Mouse (Mus musculus): Measurements from ENCODE around the gene Nrp1.

Gene Nrp1

DNA sequence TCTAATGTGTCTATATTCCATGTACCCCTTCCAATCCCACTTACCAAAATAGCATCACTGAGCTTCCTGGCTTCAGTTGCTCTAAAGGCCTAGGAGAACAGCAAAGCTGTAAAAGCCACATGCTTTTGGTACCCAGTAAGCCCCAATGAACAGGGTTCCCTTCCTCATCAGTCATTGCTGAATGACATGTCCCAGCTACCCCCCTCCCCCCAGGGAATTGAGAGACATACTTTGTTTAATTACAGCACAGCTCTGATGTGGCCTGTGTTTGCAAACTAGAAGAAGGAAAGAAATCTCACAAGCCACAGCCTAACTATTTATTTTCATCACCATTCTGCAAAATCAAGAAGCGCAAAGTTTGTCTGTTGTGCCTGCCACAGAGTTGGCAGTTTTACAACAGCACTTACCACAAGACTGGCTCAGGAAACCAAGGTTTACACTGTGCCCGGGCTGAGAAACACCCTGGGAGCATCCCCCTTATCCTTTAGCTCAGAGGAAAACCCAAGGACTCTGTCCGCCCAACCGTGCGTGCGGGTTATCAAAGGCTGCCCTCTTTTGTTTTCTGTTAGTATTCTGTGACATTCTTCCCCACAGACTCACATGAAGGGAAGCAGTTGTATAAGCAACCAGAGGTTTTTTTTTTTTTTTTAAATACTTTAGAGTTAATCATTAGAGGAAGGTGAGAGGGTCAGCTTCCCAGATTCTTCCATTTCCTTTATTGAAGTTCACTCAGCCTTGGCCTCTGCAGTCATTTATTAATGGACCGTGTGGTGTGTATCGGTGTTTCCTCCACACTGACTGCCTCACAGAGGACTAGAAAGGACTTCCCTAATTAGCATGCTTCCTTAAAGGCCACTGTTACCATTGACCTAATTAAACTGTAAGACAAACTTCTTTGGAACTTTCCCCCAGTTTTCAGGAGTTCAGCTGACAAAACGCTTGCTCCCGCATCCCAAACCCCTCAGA lies 129.8 kb downstream of the Nrp1 start:
- in situ Hi-C loops (cut with MboI; ENCODE audit: unreplicated experiment in 2 of 2), result loop anchor here in 1 of 2 experiments (25.0 kb wide), 1 partner anchor 1151 kb away; no protein-coding TSS in a partner anchor

DNA sequence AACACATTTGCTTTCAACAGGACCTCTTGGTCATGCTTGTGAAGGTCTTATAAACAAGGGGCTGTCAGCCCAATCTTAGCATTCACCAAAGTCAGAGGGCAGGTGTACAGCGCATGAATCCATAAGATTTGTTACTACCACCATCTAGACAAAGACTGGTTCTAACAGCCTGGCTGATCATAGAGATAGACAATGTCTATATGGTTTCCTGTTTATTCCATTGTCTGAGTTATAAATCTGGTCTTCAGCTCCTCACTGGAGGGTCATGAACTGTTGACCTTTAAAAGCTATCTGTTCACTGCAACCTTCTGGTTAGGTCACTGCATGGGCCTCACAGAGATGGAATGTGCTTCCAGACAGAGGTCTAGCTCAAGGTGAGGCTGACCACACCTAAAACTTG lies 130.9 kb downstream of the Nrp1 start:
- in situ Hi-C loops (cut with MboI; ENCODE audit: unreplicated experiment in 2 of 2), result loop anchor here in 1 of 2 experiments (25.0 kb wide), 1 partner anchor 1152 kb away; no protein-coding TSS in a partner anchor

DNA sequence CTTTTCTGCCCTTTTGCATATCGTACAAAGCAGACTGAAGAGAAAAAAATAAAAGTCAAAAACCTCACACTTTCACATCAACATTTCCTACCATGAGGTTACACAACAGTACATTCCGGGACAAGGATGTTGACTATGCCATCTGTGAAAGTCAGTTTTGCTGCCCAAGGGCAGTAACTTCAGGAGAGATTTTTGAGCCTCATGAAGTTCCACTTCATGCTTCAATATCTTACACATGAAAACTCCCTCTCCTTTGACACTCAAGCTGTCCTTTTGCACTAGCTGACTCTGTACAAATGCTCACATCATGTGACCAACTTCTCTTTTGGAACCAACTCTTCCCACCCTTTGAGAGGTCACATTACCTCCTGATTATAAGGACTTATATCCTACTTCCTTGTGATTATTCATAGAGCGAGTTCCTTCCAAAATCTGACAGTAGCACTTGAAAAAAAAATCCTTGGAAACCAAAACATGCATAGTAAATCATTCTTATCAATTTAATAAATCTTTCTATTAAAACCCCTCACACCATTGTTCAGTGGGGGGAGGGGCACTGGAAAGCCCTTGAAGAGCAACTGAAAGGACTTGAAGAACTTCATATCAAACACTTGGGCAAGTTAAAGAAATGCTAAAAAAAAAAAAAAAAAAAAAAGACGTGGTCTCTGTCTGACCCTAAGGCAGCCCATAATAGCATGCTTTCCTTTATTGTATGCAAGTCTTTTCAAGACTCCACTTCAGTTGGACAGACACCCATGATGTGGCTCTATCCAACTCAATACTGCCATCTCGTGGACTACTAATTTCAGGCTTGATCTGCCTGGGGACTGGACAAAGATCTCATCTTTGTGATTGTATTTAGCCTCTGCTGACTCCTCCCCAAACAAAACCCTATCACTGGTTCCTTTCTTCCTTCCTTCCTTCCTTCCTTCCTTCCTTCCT lies 133.0 kb downstream of the Nrp1 start:
- in situ Hi-C loops (cut with MboI; ENCODE audit: unreplicated experiment in 2 of 2), result loop anchor here (5.0 to 25.0 kb wide), 2 partner anchors 1154 to 1159 kb away; no protein-coding TSS in a partner anchor

DNA sequence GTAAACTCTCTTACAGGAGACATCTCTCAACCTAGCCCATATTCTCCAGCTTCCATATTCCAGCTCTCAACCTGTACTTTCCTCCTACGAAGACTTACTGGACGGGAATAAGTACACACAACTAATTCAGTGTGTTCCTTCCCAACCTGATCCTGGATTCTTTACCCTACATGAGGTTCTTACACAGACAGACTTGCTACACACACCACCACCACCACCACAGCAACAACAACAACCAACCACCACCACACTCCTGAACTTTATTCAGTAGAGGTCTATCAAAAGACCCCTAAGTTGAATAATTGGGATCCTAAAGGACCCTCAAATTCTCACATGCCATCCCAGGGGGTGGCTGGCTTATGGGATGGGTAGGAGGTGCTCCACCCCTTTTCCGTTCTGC lies 135.4 kb downstream of the Nrp1 start:
- in situ Hi-C loops (cut with MboI; ENCODE audit: unreplicated experiment in 2 of 2), result loop anchor here (5.0 to 25.0 kb wide), 2 partner anchors 1156 to 1162 kb away; no protein-coding TSS in a partner anchor

DNA sequence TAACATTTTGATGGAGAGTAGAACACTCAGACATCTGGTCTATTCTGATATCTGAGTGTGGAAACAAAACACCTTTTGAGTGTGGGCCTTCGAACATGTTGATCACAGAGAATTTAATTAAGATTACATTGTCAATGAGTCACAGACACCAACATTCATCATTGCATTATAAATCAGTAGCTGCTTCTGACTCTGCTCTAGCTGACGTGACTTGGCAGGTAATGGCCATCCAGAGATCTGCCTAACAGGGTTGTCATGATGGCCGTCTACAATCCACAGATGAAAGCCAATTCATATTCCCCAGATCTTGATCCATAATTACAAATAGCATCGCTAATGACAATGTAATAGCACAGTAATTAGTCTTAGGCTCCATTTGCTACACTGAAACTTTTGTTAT lies 140.4 kb downstream of the Nrp1 start:
- in situ Hi-C loops (cut with MboI; ENCODE audit: unreplicated experiment in 2 of 2), result loop anchor here in 1 of 2 experiments (25.0 kb wide), 1 partner anchor 1162 kb away; no protein-coding TSS in a partner anchor

DNA sequence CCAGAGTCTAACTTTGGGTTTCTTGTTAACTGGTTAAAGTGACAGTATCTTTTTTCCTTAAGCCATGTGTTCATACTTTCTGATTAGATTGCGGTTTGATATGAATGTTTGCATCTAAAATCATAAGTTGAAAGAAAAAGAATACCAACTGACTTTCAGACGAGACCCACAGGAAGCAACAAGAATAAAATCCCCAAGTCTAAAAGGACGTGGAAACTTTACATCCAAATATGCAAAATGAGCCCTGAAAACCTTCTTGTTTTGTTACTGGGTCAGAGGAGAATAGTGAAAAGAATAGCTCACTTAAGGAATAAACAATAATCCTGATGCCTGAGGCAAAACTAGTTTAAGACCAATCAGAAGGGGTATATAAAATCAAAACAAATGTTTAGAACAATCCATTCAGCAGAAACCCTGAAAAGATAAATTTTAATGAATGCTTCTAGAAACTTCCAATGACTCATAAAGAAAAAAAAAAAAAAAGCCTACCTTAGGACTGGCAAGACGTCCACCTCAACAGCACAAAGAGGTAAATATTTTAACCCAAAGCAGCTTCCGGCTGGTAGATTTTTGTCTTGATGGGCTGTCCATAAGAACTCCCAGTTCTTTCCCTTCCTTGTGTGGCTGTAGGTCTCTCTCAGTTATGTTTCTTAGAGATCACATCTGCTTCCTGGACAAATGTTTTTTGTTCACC lies 145.9 kb downstream of the Nrp1 start:
- in situ Hi-C loops (cut with MboI; ENCODE audit: unreplicated experiment in 2 of 2), result no loop called here

DNA sequence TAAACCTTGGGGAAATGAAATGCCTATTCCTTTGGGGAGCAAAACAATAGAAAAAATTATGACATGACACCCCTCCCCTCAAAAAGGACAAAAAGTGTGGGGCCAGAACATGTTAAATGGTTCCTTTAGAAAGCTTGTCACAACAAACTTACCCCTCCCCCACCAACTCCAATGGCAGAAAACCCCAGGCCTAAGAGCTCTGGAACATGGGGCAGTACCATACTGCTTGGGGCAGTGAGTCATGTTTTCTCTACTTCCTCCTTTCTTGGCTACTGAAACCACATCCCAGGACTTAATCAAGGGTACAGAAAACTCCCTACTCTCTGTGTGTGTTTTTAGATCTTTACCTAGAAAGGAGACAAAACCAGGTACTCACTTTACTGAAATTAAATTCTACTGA lies 147.5 kb downstream of the Nrp1 start:
- in situ Hi-C loops (cut with MboI; ENCODE audit: unreplicated experiment in 2 of 2), result no loop called here

DNA sequence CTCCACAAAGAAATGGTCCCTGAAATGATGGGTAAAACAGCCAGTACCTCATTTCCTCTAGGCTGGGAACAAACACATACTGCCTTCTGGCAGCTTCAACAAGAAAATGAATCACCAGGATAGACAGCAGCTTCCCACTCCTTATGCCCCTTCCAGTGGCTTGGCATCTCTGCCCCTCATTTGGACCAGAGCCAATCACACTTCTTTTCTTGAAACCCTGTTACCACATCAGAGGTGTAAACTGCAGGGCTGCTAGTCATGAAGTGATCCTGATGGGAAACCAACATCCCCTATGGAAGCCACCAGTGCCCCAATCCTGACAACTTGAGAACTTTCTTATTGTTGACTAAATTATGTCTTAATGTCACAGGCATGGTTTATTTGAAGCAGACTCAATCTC lies 150.3 kb downstream of the Nrp1 start:
- in situ Hi-C loops (cut with MboI; ENCODE audit: unreplicated experiment in 2 of 2), result no loop called here

DNA sequence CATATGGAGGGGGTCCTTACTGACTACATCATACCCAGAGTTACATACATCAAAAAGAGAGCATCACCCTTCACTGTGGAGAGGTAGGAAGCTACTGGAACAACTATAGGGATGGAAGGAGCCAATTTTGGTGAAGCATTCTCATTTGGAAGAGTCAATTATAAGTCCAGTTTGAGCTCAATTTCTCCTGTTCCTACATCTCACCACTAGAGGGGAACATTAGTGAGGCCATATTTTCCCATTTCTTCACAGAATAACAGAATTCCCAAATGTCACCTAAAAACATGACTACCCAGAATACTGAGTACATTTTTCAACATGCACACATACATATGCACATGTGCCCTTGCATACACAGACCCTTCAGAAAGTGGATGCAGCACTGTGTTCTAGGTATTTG lies 152.6 kb downstream of the Nrp1 start:
- in situ Hi-C loops (cut with MboI; ENCODE audit: unreplicated experiment in 2 of 2), result no loop called here

DNA sequence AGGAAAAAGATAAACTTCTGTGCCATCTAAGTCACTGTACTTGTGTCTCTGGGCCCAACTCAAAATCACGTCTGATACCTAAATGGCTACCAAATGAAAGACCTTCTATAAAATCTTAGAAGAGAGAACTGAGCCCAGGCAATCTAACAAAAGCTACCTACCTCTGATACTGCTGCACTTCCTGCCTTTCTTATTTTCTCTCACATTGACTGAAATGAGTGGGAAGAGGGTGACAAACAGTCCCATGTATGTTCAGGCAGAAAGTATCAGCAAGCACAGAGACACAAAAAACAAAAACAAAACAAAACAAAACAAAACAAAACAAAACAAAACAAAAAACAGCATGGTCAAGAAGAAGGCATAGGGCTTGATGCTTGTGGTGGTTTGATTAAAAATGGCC lies 153.3 kb downstream of the Nrp1 start:
- in situ Hi-C loops (cut with MboI; ENCODE audit: unreplicated experiment in 2 of 2), result no loop called here

DNA sequence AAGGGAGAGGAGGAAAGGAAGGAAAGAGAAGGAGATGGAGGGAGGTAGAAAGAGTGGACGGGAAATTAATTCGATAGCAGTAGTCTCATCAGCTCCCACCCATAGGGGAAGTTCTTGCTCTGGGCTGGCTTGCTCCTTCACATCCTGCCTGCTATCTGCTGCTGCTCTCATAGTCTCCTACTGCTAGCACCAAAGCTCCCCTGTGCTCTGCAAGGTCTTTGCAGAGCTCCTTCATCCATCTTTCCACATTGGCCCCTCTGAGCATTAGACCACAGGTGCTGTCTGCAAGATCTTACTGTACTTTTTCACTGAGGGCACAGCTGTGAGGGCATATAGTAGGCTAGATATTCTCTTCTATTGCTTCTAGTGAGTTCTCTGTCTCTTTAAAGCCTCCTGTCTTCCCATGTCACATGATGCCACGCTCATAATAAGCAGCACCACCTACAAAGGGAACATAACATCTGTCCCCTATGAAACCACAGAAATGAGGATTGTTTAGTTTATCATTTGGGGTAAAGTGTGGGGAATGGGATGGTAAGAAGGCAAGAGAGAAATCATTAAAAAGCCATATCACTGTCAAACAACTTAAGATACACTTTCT lies 158.5 kb downstream of the Nrp1 start:
- in situ Hi-C loops (cut with MboI; ENCODE audit: unreplicated experiment in 2 of 2), result loop anchor here in 1 of 2 experiments (5.0 kb wide), 1 partner anchor 195 kb away; no protein-coding TSS in a partner anchor

DNA sequence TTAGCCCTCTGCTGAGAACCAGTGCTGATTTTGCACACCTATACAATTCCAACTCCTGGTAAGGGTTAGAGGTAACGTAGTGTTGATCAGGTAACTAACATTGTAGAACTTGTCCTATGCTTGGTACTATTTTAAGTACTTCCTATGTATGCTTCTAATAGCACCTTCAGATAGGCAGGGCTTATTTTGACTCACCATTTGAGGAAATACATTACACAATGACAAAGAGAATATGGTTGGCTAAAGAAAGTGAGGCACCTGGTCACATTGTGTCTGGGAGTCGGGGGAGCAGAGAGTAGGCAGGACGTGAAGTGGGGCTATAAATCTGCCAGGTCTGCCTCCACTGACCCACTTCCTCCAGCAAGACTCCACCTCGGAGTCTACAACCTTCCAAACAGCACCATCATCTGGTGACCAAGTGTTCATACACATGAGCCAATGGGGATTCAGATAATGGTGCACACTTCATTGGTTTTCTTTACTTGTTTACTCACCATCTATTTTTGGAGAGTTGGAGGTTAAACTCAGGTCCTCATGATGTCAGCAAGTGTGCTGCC lies 159.2 kb downstream of the Nrp1 start:
- in situ Hi-C loops (cut with MboI; ENCODE audit: unreplicated experiment in 2 of 2), result loop anchor here in 1 of 2 experiments (5.0 kb wide), 1 partner anchor 195 kb away; no protein-coding TSS in a partner anchor

DNA sequence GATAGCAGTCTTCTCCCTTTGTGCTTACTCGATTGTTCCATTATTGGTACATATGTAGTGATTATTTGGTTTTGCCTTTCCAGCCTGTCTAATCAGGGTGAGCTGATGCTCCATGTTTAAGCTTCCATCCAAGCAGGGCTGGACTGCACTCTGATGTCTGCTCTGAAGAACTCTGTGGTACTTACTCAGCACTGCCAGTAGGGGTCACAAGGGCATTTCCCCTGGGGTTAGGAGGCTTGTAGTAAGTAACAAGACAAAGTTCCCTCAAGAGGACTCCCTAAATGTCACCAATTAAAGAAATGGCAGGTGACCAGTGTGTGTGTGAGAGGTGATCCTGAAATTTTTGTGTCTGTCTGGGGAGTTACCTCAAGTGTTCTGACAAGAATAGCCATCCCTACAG lies 161.0 kb downstream of the Nrp1 start:
- in situ Hi-C loops (cut with MboI; ENCODE audit: unreplicated experiment in 2 of 2), result loop anchor here in 1 of 2 experiments (5.0 kb wide), 1 partner anchor 193 kb away; no protein-coding TSS in a partner anchor

DNA sequence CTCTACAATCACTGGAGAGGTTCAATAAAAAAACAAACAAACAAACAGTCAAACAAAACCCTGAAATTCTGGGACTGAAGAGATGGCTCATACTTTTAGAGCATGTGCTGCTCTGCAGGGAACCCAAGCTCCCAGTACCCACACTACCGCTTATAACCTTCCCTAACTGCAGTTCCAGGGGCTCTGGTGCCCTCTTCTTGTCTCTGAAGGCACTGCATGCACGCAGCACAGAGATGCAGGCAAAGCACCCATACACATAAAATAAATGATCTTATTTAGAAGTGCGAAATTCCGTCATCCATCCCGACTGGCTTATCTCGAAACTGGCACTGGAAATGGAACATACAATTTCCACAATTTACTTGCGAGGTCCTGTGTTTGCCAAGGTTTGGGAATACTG lies 165.4 kb downstream of the Nrp1 start:
- in situ Hi-C loops (cut with MboI; ENCODE audit: unreplicated experiment in 2 of 2), result no loop called here

DNA sequence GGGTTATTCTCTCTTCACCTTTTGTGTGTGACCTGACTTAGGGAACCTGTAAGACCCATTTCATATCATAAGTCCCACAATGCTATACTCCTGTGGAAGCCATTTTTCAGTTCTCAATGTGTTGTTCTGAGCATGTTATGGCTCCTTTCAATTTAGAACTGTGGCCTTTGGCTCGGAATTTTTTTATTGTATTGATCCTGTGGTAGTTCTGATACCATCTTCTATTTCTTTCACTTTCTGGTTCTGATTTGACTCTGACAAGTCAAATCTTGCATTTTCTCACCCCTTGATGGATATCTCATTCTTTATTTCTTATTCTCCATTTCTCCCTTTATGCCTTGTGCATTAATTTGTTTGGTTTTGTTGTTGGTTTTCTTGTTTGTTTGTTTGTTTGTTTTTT lies 167.5 kb downstream of the Nrp1 start:
- in situ Hi-C loops (cut with MboI; ENCODE audit: unreplicated experiment in 2 of 2), result no loop called here

DNA sequence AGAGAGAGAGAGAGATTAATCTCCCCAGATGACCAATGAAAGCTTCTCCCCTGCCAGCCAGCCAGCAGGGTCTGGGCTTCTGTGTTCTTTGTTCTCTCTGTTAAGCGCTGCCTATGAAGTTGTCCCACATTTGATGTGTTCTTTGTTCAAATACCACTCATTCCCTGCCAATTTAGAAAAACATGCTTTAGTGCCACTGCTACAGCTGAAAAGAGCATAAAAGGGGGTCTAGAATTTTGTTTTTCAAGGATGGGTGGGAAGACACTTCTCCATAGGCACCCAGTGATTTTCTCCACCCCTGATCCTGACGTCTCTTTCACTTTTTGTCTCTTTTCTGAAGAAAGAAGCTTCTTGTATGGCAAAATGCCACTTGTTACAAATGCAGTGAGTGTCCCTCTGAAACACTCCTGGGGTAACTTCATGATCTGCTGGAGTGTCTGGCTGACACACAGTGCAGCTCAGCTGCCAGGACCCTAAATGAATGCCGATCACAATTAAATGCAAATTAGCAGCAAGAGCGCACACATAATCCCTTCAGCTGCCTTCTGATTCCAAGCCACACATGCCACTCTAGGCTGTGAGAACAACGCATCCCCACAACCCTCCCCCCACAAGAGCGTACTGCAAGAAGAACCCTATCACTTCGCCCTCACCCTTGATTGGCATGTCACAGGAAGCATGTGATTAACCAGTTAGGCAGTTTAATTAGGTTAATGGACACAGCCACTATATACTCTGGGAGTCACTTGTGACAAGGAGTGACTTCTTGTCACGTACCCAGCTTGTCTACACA lies 170.4 kb downstream of the Nrp1 start:
- in situ Hi-C loops (cut with MboI; ENCODE audit: unreplicated experiment in 2 of 2), result no loop called here

DNA sequence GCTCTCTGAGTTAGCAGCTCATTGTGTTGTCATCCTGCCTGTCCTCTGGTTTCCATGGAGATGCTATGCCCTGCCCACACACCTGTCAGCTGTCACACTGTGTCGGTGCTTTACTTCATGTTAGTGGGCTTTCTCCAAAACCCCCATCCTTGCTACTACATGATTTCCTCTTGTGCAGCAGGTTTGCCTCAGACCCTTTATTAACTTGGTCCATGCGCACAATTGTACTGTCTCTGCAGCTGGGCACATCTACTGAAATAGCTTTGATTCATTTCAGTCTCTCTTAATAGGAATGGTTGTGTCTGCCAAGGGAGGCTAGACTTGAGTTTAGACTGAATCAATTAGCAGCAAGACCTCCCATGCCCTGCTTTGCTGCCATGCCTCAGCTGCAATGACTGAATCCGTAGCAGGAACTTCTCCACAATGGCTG lies 176.1 kb downstream of the Nrp1 start:
- in situ Hi-C loops (cut with MboI; ENCODE audit: unreplicated experiment in 2 of 2), result no loop called here

DNA sequence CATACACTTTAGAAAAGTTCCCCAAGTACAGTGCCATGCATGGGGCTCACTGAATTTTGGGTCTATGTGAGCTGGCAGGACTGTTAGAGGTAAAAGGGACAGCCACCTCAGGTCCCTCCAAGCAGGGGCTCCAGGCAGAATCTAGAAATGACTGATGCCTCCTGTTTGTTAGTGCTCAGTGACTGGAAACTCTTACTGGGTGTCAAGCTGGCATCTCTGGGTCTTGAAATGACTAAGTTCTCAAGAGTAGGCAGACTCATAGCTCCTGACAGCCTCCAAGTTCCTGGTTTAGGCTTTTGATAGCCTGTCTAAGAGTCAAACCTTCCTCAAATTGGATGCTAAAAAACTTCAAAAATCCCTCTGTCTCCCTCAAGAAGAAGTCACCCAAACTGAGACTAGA lies 177.3 kb downstream of the Nrp1 start:
- in situ Hi-C loops (cut with MboI; ENCODE audit: unreplicated experiment in 2 of 2), result no loop called here

DNA sequence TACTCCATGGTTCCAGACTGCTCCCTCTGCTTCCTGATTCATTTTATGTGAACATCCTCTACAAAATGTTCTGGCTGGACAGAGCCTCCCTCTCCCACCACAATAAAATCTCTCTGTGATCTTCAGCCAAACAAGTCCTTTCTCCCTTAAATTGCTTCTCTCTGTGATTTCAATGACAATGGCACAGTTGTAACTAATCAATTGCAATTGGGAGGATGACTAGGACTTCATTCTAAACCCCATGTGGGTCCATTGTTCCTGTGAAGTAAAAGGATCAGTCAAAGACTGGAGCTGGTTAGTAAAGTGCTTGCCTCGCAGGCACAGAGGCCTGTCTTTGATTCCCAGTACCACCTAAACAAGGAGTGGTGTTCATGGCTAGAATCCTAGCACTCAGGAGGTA lies 180.0 kb downstream of the Nrp1 start:
- in situ Hi-C loops (cut with MboI; ENCODE audit: unreplicated experiment in 2 of 2), result no loop called here
